Mouse (Mus musculus): Measurements from ENCODE around the gene Gm9913.

The Gm9913 gene

DNA sequence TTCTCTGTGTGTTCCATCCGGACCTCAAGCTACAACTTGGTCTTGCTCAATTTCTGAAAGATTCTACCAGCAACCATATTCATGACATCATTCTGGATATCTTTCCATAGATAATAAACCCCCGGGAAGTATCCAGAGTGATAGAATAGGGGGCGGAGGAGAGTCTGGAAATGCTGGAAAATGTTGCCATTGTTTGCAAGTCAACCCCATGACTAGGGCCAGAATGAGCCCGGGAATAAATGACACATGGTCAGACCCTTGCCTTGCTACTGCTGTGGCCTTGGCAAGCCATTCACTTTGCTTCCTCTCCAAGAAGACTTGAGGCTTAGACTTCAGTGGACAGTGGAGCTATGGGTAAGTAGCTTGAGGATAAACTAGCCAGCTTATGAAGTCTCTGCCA lies 7.0 kb downstream of the Gm9913 start:
- H3K36me3 ChIP-seq (ENCODE audit: control insufficient read depth, insufficient read depth, low read length, poor library complexity, severe bottlenecking), result no peaks in the 10 kb centered on the region
- no peak for DNase-seq (ENCODE audit: low read depth, low spot score)
- no peaks in the 10 kb centered on the region for H3K27me3 ChIP-seq (ENCODE audit: control insufficient read depth, insufficient read depth, low read length, poor library complexity, severe bottlenecking)

DNA sequence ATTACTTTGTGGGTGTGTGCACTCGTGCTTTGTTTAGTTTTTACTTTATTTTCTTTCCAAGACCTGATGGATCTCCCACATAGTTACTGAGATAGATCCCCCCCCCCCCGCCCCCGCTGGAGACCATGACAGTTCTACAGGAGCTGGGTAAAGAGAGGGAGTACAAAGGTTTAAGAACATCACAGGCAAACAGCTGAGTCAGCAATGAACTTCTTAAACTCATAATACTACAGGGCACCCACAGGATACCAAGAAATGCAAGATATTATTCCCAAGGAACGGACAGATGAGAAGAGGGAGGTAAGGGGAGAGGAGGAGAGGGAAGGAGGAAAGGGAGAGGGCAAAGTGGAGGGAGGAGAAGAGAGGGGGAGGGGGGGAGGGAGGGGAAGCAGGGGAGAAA lies 7.7 kb downstream of the Gm9913 start:
- no peak for DNase-seq (ENCODE audit: low read depth, low spot score)
- Histone ChIP-seq H3K36me3 (ENCODE audit: control insufficient read depth, insufficient read depth, low read length, poor library complexity, severe bottlenecking) (no peaks in the 10 kb centered on the region), H3K27me3 (ENCODE audit: control insufficient read depth, insufficient read depth, low read length, poor library complexity, severe bottlenecking) (no peaks in the 10 kb centered on the region)

- Histone ChIP-seq H3K27me3 (ENCODE audit: control insufficient read depth, insufficient read depth, low read length, poor library complexity, severe bottlenecking) (no peaks in the 10 kb centered on the region), H3K36me3 (ENCODE audit: control insufficient read depth, insufficient read depth, low read length, poor library complexity, severe bottlenecking) (no peaks in the 10 kb centered on the region)
- no peak for DNase-seq (ENCODE audit: low read depth, low spot score)
These were observed 9.5 kb downstream of the Gm9913 start for GRCm38 (mm10) chr2:125514391-125514790.

GRCm38 (mm10) chr2:125515291-125516057 lies 10.6 kb downstream of the Gm9913 start:
- H3K36me3 ChIP-seq (ENCODE audit: control insufficient read depth, insufficient read depth, low read length, poor library complexity, severe bottlenecking), result no peaks in the 10 kb centered on the region
- no peak for DNase-seq (ENCODE audit: low read depth, low spot score)
- no peaks in the 10 kb centered on the region for H3K27me3 ChIP-seq (ENCODE audit: control insufficient read depth, insufficient read depth, low read length, poor library complexity, severe bottlenecking)

- H3K36me3 ChIP-seq (ENCODE audit: control insufficient read depth, insufficient read depth, low read length, poor library complexity, severe bottlenecking), result no peaks in the 10 kb centered on the region
- no peaks in the 10 kb centered on the region for H3K27me3 ChIP-seq (ENCODE audit: control insufficient read depth, insufficient read depth, low read length, poor library complexity, severe bottlenecking)
- no peak for DNase-seq (ENCODE audit: low read depth, low spot score)
These were observed 11.7 kb downstream of the Gm9913 start for GRCm38 (mm10) chr2:125516594-125516993.

GRCm38 (mm10) chr2:125525484-125525883 lies 20.6 kb downstream of the Gm9913 start:
- H3K36me3 ChIP-seq (ENCODE audit: control insufficient read depth, insufficient read depth, low read length, poor library complexity, severe bottlenecking), result no peaks in the 10 kb centered on the region
- no peaks in the 10 kb centered on the region for H3K27me3 ChIP-seq (ENCODE audit: control insufficient read depth, insufficient read depth, low read length, poor library complexity, severe bottlenecking)
- DNase-seq (ENCODE audit: low read depth, low spot score), result no peak

GRCm38 (mm10) chr2:125526566-125526965 lies 21.7 kb downstream of the Gm9913 start:
- no peak for DNase-seq (ENCODE audit: low read depth, low spot score)
- Histone ChIP-seq H3K27me3 (ENCODE audit: control insufficient read depth, insufficient read depth, low read length, poor library complexity, severe bottlenecking) (no peaks in the 10 kb centered on the region), H3K36me3 (ENCODE audit: control insufficient read depth, insufficient read depth, low read length, poor library complexity, severe bottlenecking) (no peaks in the 10 kb centered on the region)

DNA sequence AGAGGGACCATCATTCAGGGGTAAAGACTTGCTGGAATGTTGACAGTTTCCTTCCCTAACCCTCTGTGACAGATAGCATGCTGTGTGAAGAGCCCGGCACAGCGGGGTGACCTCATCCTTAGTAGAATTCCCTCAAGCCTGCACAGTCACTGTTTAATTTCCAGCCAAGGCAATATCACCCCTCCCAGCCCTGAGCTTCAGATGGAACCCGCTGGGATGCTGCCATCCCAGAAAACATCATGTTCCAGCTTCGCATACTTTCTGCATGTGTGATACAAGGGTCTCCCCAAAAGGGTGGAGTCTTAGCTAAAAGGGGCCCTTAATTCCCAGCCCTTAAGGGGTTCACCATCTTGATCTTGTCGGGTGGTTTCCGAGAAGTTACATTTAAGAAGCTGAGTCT lies 25.8 kb downstream of the Gm9913 start:
- no peak for DNase-seq (ENCODE audit: low read depth, low spot score)
- H3K36me3 ChIP-seq (ENCODE audit: control insufficient read depth, insufficient read depth, low read length, poor library complexity, severe bottlenecking), result no peaks in the 10 kb centered on the region
- H3K27me3 ChIP-seq (ENCODE audit: control insufficient read depth, insufficient read depth, low read length, poor library complexity, severe bottlenecking), result no peaks in the 10 kb centered on the region

- H3K36me3 ChIP-seq (ENCODE audit: control insufficient read depth, insufficient read depth, low read length, poor library complexity, severe bottlenecking), result no peaks in the 10 kb centered on the region
- DNase-seq (ENCODE audit: low read depth, low spot score), result no peak
- H3K27me3 ChIP-seq (ENCODE audit: control insufficient read depth, insufficient read depth, low read length, poor library complexity, severe bottlenecking), result no peaks in the 10 kb centered on the region
These were observed 34.8 kb downstream of the Gm9913 start for GRCm38 (mm10) chr2:125539640-125540039.

DNA sequence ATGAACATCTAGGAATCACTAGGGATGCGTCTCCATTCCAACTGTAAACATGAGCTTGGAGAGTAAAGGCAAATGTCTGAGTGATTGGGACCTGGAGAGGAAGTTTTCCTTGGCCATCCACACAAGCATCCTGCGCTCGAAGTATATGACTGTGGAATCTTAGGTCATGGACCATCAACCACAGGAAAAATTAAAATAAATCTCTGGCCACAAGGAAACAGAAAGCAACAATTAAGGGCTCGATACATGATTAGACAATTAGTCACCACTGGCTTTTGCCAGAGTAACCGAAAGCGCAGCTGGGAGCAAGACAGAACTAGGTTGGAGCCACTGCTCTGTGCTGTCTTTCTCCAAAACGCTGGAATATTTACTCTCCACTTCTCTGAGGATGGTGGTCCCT lies 35.7 kb downstream of the Gm9913 start:
- Histone ChIP-seq H3K36me3 (ENCODE audit: control insufficient read depth, insufficient read depth, low read length, poor library complexity, severe bottlenecking) (no peaks in the 10 kb centered on the region), H3K27me3 (ENCODE audit: control insufficient read depth, insufficient read depth, low read length, poor library complexity, severe bottlenecking) (no peaks in the 10 kb centered on the region)
- no peak for DNase-seq (ENCODE audit: low read depth, low spot score)

- H3K36me3 ChIP-seq (ENCODE audit: control insufficient read depth, insufficient read depth, low read length, poor library complexity, severe bottlenecking), result no peaks in the 10 kb centered on the region
- no peak for DNase-seq (ENCODE audit: low read depth, low spot score)
- no peaks in the 10 kb centered on the region for H3K27me3 ChIP-seq (ENCODE audit: control insufficient read depth, insufficient read depth, low read length, poor library complexity, severe bottlenecking)
These were observed 36.6 kb downstream of the Gm9913 start for GRCm38 (mm10) chr2:125541451-125541850.

DNA sequence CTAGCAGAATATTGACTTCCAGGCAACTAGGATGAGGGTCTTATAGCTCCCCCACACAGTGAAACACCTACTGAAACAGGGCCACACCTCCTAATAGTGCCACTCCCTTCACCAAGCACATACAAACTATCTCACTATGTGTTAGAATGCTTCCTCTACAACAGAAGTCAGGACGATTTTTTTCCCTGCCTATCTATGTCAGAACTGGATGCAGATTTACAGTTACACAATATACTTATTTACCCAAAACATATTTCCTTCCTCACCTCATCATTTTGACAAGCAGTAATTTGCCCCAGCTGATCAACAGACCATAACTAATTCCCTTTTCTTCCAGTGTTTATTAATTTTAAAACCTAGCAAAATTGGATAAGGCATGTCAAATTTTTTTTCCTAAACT lies 38.8 kb downstream of the Gm9913 start:
- H3K27me3 ChIP-seq (ENCODE audit: control insufficient read depth, insufficient read depth, low read length, poor library complexity, severe bottlenecking), result no peaks in the 10 kb centered on the region
- no peaks in the 10 kb centered on the region for H3K36me3 ChIP-seq (ENCODE audit: control insufficient read depth, insufficient read depth, low read length, poor library complexity, severe bottlenecking)
- DNase-seq (ENCODE audit: low read depth, low spot score), result no peak

DNA sequence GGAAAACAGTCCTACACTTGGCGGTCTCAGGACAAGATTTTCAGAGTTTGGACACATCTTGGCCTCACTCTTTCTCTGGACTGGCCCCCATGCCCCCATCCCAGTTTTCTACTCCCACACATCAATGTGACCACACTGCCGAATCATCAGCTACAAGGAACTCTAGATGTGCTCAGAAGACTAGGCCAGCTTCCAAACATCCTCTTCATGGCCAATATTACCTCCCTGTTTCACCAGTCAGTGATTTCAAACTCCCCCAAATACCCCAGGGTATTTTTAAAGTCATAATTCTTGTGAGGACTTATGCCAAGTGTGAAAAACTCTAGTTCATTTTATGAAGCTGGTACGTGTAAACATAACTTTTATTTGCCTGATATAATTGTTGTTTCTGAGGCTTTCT lies 40.1 kb downstream of the Gm9913 start:
- no peak for DNase-seq (ENCODE audit: low read depth, low spot score)
- no peaks in the 10 kb centered on the region for H3K36me3 ChIP-seq (ENCODE audit: control insufficient read depth, insufficient read depth, low read length, poor library complexity, severe bottlenecking)
- H3K27me3 ChIP-seq (ENCODE audit: control insufficient read depth, insufficient read depth, low read length, poor library complexity, severe bottlenecking), result no peaks in the 10 kb centered on the region

- H3K36me3 ChIP-seq (ENCODE audit: control insufficient read depth, insufficient read depth, low read length, poor library complexity, severe bottlenecking), result no peaks in the 10 kb centered on the region
- DNase-seq (ENCODE audit: low read depth, low spot score), result no peak
- H3K27me3 ChIP-seq (ENCODE audit: control insufficient read depth, insufficient read depth, low read length, poor library complexity, severe bottlenecking), result no peaks in the 10 kb centered on the region
These were observed 44.1 kb downstream of the Gm9913 start for GRCm38 (mm10) chr2:125548806-125549578.

- H3K36me3 ChIP-seq (ENCODE audit: control insufficient read depth, insufficient read depth, low read length, poor library complexity, severe bottlenecking), result no peaks in the 10 kb centered on the region
- no peak for DNase-seq (ENCODE audit: low read depth, low spot score)
These were observed 50.9 kb downstream of the Gm9913 start for GRCm38 (mm10) chr2:125555830-125556229.

More at GRCm38 (mm10) chr2:125555830-125556229, 50.9 kb downstream of the Gm9913 start:
- no peaks in the 10 kb centered on the region for H3K27me3 ChIP-seq (ENCODE audit: control insufficient read depth, insufficient read depth, low read length, poor library complexity, severe bottlenecking)

Measured in splenic B cell, adult 2 months (primary cell).